In the genomic region with DNA sequence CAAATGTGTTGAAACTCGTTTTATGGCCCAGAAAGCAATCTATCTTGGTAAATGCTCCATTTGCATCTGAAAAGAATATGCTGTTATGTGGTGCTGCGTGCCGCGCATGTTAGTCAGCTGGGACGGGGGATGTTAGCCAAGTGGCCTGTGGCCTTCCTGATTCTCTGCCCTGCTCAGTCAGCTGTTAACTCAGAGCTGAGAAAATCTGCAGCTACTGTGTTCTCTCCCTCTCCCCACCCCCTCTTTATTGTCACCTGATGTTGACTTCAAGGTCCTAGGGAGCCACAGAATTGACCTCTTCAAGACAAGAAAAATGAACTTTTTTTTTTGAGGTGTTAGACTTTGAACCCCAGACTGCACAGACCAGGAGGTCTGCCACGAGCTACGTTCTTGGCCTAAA, we compare ENCODE assay signal across 12 mouse cellular contexts. TPM values are rescaled to one million over a fixed set of nuclear protein-coding genes. Genes with fewer than 3 reads are reported as not detected.
DNase-seq lines count a peak whose midpoint lies in the region; ATAC-seq and TF ChIP-seq lines count a peak whose summit lies in the region.
"Had no signal": no experiment of that assay in that cellular context is flagged by ENCODE, and none has a peak within 500 bp of the region (broad histone marks: within the 10 kb centered on the region; RNA-seq: fewer than 3 reads in every experiment).

No protein-coding gene starts in this region.

- no peak for TF ChIP-seq CTCF in liver, adult 2 months (IDR thresholded peaks at IDR 0.05; ENCODE audit: low read depth, low read length)

- no peak overlapping the region for H3K4me3 ChIP-seq in forebrain, embryonic 13.5 days
- H3K4me3 ChIP-seq in forebrain, embryonic 12.5 days (replicated peaks) = no peak overlapping the region
- H3K4me3 ChIP-seq in liver, adult 2 months (ENCODE audit: insufficient read depth, low read depth, low read length) = no peak overlapping the region
- no peak overlapping the region for H3K4me3 ChIP-seq in liver, embryonic 12.5 days
- H3K4me3 ChIP-seq: embryonic facial prominence, embryonic 13.5 days; heart, embryonic 15.5 days; myocyte had no signal

- peak overlapping the region; percentile 3; the same call in 1 of the 2 replicates for H3K27ac ChIP-seq in forebrain, embryonic 13.5 days
- H3K27ac ChIP-seq in forebrain, embryonic 12.5 days = no peak overlapping the region
- no peak overlapping the region for H3K27ac ChIP-seq in liver, adult 2 months (replicated peaks; ENCODE audit: insufficient read depth, low read depth, low read length)
- no peak overlapping the region for H3K27ac ChIP-seq in liver, embryonic 12.5 days
- H3K27ac ChIP-seq: embryonic facial prominence, embryonic 13.5 days; heart, embryonic 15.5 days had no signal

- no peak overlapping the region for H3K4me2 ChIP-seq in forebrain, embryonic 13.5 days
- no peak overlapping the region for H3K4me2 ChIP-seq in forebrain, embryonic 12.5 days
- H3K4me2 ChIP-seq in liver, embryonic 12.5 days = no peak overlapping the region
- H3K4me2 ChIP-seq: embryonic facial prominence, embryonic 13.5 days; heart, embryonic 15.5 days had no signal

- H3K36me3 ChIP-seq in forebrain, embryonic 13.5 days (ENCODE audit: poor library complexity, severe bottlenecking) = no peaks in the 10 kb centered on the region
- no peaks in the 10 kb centered on the region for H3K36me3 ChIP-seq in forebrain, embryonic 12.5 days (replicated peaks)
- H3K36me3 ChIP-seq in liver, adult 2 months (ENCODE audit: control insufficient read depth, insufficient read depth, low read length) = no peaks in the 10 kb centered on the region
- no peaks in the 10 kb centered on the region for H3K36me3 ChIP-seq in liver, embryonic 12.5 days
- H3K36me3 ChIP-seq: embryonic facial prominence, embryonic 13.5 days; heart, embryonic 15.5 days had no signal

- H3K79me2 ChIP-seq in liver, adult 2 months (ENCODE audit: control insufficient read depth, insufficient read depth, low read length) = no peaks in the 10 kb centered on the region

- DNase-seq in liver, adult 2 months (ENCODE audit: extremely low read depth, low read depth, low spot score) = peak; percentile 41
- peak; percentile 32 to 60 for DNase-seq in cerebellum, postnatal 25 days
- peak; percentile 41 for DNase-seq in layer of hippocampus, postnatal 36 days
- DNase-seq in adrenal gland, postnatal 36 days = no peak
- DNase-seq in adrenal gland, adult 18-20 months (ENCODE audit: low spot score in 2 of 2) = no peak
- DNase-seq: liver had no signal

- TF ChIP-seq POLR2A in liver, adult 2 months (IDR thresholded peaks at IDR 0.05; ENCODE audit: extremely low read depth, insufficient read depth, low read length) = no peak

- no peaks in the 10 kb centered on the region for H3K27me3 ChIP-seq in forebrain, embryonic 13.5 days
- H3K27me3 ChIP-seq in forebrain, embryonic 12.5 days = no peaks in the 10 kb centered on the region
- no peaks in the 10 kb centered on the region for H3K27me3 ChIP-seq in liver, adult 2 months (ENCODE audit: control insufficient read depth, insufficient read depth, low read length)
- H3K27me3 ChIP-seq in liver, embryonic 12.5 days (replicated peaks) = no peaks in the 10 kb centered on the region
- H3K27me3 ChIP-seq: embryonic facial prominence, embryonic 13.5 days; heart, embryonic 15.5 days had no signal

- no peaks in the 10 kb centered on the region for H3K9me3 ChIP-seq in forebrain, embryonic 13.5 days (replicated peaks)
- no peaks in the 10 kb centered on the region for H3K9me3 ChIP-seq in forebrain, embryonic 12.5 days
- H3K9me3 ChIP-seq in liver, embryonic 12.5 days (replicated peaks) = no peaks in the 10 kb centered on the region
- H3K9me3 ChIP-seq: embryonic facial prominence, embryonic 13.5 days; heart, embryonic 15.5 days had no signal

- WGBS in forebrain, embryonic 13.5 days = 53% methylated on average over 7 of the region's 7 CpGs
- WGBS in forebrain, embryonic 12.5 days = 59% methylated on average over 7 of the region's 7 CpGs
- 81% methylated on average over 7 of the region's 7 CpGs for WGBS in liver, adult 2 months
- 71% methylated on average over 7 of the region's 7 CpGs for WGBS in liver, embryonic 12.5 days (ENCODE audit: insufficient replicate concordance)

- H3K9ac ChIP-seq in forebrain, embryonic 13.5 days = no peak overlapping the region
- no peak overlapping the region for H3K9ac ChIP-seq in forebrain, embryonic 12.5 days
- no peak overlapping the region for H3K9ac ChIP-seq in liver, adult 2 months (ENCODE audit: low read depth, low read length)
- H3K9ac ChIP-seq in liver, embryonic 12.5 days = no peak overlapping the region
- H3K9ac ChIP-seq: embryonic facial prominence, embryonic 13.5 days; heart, embryonic 15.5 days had no signal

- no peak; the same call in 1 of the 2 replicates for ATAC-seq in forebrain, embryonic 13.5 days
- ATAC-seq in forebrain, embryonic 12.5 days (ENCODE audit: low FRiP score) = no peak
- ATAC-seq in liver, embryonic 12.5 days = no peak

- no peaks in the 10 kb centered on the region; the same call in 1 of the 2 replicates for H3K4me1 ChIP-seq in forebrain, embryonic 13.5 days
- H3K4me1 ChIP-seq in forebrain, embryonic 12.5 days = peaks cover 4% of the 10 kb centered on the region; the same call in 1 of the 2 replicates
- no peaks in the 10 kb centered on the region for H3K4me1 ChIP-seq in liver, adult 2 months (ENCODE audit: control insufficient read depth, insufficient read depth, low read length)
- H3K4me1 ChIP-seq in liver, embryonic 12.5 days = peaks cover 6% of the 10 kb centered on the region; the same call in 1 of the 2 replicates
- H3K4me1 ChIP-seq: embryonic facial prominence, embryonic 13.5 days; heart, embryonic 15.5 days had no signal

RNA-seq across cellular contexts. Expression of a gene that starts 43.5 kb away (rescaled TPM):
- polyA plus RNA-seq in forebrain, embryonic 13.5 days (2015; fragmentation: Nextera tagmentation; extraction: Ambion mirVana) = 72.2 and 85.3 TPM in 2 replicates
- polyA plus RNA-seq in forebrain, embryonic 12.5 days (2016; fragmentation: Nextera tagmentation; extraction: Ambion mirVana) = 101 and 104 TPM in 2 replicates
- total RNA-seq in liver, adult 2 months (2014; rRNA removed) = 31.1 and 34.3 TPM in 2 replicates
- polyA plus RNA-seq in liver, adult 2 months (2012; rRNA removed) = 65.9 and 81.5 TPM in 2 replicates
- 57.4 and 65.1 TPM in 2 replicates for polyA plus RNA-seq in liver, embryonic 12.5 days (2016; fragmentation: Nextera tagmentation; extraction: Ambion mirVana)
- 10 to 100 TPM; 89.5 to 94.7 TPM for total RNA-seq in layer of hippocampus, postnatal 36 days (2021)
- 100 to 1,000 TPM; 101 to 132 TPM for total RNA-seq in adrenal gland, postnatal 36 days (2021)
- 100 to 1,000 TPM; 102 to 113 TPM for total RNA-seq in adrenal gland, adult 18-20 months (2021)

RNA-seq across cellular contexts. Expression of a gene that starts 43.9 kb away (rescaled TPM):
- 5.4 and 5.7 TPM in 2 replicates for polyA plus RNA-seq in forebrain, embryonic 13.5 days (2015; fragmentation: Nextera tagmentation; extraction: Ambion mirVana)
- 5.0 and 5.2 TPM in 2 replicates for polyA plus RNA-seq in forebrain, embryonic 12.5 days (2016; fragmentation: Nextera tagmentation; extraction: Ambion mirVana)
- total RNA-seq in liver, adult 2 months (2014; rRNA removed) = 0.67 and 1.0 TPM in 2 replicates
- 0.40 and 0.62 TPM in 2 replicates for polyA plus RNA-seq in liver, adult 2 months (2012; rRNA removed)
- 2.0 TPM in 2 replicates for polyA plus RNA-seq in liver, embryonic 12.5 days (2016; fragmentation: Nextera tagmentation; extraction: Ambion mirVana)
- total RNA-seq in layer of hippocampus, postnatal 36 days (2021) = 1 to 10 TPM; 3.9 to 5.7 TPM
- total RNA-seq in adrenal gland, postnatal 36 days (2021) = 1 to 10 TPM; 2.2 to 2.7 TPM
- 1 to 10 TPM; 2.3 to 3.5 TPM for total RNA-seq in adrenal gland, adult 18-20 months (2021)

Comparison
In these comparisons a context has a peak if more than half of its experiments do, and no peak if none do; other contexts are left out.
1. DNase-seq: peak in liver, adult 2 months (single experiment), cerebellum, postnatal 25 days (2 of 2) and layer of hippocampus, postnatal 36 days (2 of 2); none in adrenal gland, postnatal 36 days (0 of 2) and adrenal gland, adult 18-20 months (0 of 2).